Mouse (Mus musculus) monocyte, adult 2 months (primary cell): Measurements from ENCODE around the gene Nudt3.
"Not testable (repeated sequence)": the region's sequence is repeated elsewhere in the genome, so short reads cannot be mapped to it uniquely, and the experiment has no call there.

ENCODE experiments used
- DNase-seq, 2 experiments: peaks; one replicate each; pipeline ENCODE4 v3.0.0; 2022; ENCODE audit warnings: low spot score in 2 of 2, low read depth in 1 of 2

Nudt3 gene

DNA sequence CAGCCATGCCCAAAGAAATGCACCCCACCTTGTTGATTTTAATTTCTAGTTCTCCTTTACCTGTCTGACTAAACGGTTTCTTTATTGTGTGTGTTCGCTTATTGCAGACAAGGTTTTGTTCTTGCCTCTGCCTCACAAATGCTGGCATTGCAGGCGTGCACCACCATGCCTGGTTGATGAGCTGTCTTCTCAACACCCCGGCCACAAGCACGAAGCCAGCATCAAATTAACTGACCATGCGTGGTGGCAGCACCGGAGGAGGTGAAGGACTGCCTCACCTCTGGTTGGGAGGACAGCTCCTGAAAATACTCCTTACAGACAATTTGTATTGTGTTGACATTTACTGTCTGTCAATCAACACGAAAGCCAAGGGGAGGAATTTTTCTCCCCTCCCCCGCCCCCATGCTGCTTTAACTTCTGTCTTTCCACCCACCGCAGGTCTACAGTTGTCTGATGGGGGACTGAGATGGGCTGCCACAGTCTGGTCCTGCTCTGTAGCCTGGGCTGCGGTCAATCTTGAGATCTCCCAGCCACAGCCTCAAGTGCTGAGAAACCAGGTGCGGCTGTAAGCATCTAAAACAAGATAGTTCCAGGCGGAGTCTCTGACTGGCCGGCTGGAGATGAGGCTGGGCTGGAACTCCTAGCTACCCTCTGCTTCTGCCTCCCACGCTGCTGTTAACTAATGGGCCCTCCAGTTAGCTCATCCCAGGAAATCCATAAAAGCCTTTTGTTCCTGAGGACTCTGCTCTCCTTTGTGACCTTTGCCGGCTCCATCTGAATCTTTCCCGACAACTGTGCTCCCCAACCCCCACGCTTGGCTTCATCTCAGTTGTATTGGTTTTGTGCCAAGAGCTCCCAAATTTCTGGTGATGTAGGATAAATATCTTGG lies 13.1 kb upstream of the Nudt3 start, which contains the start of gene Rps10:
Rps10 (minus strand) TSS at position 538 of the 889 bp plus-strand sequence.
- no peak for DNase-seq

- DNase-seq, result not testable (repeated sequence)
These were observed 12.2 kb upstream of the Nudt3 start for GRCm38 (mm10) chr17:27635575-27635903.

GRCm38 (mm10) chr17:27634871-27635574 lies 11.7 kb upstream of the Nudt3 start, which contains the start of gene RPS10-NUDT3:
RPS10-NUDT3 (minus strand) TSS chr17:27635222.
- DNase-seq, result peak; percentile 41 to 75

DNA sequence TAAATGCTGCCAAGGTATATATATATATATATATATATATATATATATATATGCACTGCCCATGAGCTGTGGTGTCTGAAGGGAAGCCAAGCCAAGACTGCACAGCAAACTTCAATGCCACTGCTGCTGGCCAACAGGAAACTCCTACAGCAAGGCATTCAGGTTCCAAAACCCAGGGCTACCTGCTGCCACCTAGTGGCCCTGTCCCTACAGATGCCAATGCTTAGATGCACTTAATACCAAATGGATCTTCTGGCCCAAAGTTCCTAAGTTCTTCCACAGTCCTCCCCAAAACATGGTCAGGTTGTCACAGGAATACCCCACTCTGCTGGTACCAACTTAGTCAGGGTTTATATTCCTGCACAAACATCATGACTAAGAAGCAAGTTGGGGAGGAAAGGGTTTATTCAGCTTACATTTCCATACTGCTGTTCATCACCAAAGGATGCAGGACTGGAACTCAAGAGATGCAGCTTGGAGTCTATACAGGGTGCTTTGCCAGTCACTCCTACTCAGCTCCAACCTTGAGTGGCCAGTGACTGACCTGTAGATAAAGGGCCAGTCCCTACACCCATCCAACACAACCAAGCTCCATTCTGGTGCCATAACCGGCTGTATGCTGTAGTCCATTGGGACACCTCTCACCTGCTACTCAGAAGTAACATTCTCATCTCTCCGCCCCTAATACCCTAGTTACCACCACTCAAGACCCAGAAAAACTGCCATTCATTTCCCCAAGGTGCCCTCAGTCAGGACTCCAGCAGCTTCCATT lies 6.1 kb upstream of the Nudt3 start:
- DNase-seq, result peak in 1 of 2 experiments; percentile 51

DNA sequence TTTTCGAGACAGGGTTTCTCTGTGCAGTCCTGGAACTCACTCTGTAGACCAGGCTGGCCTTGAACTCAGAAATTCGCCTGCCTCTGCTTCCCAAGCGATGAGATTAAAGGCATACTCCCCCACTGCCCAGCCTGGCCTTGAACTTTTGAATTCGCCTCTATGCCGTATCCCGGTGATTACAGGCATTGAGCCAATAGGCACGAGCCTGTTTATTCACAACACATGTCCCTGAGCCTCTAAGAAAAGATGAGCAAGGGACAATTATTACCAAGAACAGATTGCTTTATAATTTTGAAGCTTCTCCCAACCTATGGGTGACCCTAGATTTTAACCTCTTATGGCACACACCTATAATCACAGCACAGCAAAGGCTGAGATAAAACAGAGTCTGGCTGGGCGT lies 5.1 kb upstream of the Nudt3 start:
- no peak for DNase-seq

DNA sequence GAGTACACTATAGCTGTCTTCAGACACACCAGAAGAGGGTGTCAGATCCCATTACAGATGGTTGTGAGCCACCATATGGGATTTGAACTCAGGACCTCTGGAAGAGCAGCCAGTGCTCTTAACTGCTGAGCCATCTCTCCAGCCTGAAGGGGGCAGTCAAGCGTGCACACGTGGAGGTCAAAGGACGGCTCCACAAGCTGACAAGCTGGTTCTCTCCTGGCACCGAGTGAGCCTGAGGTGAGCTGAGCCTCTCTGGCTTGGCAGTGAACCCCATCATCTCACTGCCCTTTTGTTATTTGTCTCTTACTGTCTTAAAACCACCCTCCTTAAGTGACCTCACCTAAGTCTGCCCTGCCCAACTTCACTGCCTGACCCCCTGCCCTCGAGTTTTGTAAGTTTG lies 4.2 kb upstream of the Nudt3 start:
- DNase-seq, result no peak

GRCm38 (mm10) chr17:27626681-27627080 lies 3.4 kb upstream of the Nudt3 start:
- DNase-seq, result no peak

DNA sequence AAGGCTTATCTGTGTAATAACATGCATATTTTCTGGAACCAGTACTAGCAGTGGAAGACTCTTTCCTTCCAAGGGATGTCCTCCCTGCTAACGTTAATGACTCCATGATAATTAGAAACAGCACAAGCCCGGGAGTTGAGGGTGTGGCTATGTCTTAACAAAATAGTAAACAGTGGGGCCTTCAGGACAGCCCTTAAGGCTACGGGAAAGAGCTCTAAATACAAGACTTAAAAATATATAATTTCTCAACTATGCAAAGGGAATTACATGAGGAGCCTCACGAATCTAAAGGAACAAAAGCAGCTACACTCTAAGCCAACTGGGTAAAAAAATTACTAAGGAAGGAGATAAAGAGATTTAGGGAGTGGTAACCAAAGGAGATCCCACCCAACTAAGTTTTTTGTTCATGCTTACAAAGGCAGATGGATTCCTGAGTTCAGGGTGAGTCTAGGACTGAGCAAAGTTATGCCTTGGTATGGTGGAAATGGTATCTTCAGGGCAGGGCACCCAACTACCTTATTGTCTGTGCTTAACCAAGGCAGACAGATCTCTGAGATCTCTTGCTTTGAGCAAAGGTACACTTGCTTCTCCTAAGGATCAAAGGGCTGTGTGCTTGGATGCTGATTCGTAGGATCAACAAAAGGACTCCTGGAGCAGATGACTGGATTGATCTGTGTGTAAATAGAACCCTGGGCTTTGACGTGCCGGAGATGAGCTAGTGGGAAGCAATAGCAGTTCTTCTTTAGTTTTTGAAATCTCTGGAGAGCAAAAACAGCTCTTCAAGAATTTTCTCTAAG lies 2.4 kb upstream of the Nudt3 start:
- DNase-seq, result no peak

DNA sequence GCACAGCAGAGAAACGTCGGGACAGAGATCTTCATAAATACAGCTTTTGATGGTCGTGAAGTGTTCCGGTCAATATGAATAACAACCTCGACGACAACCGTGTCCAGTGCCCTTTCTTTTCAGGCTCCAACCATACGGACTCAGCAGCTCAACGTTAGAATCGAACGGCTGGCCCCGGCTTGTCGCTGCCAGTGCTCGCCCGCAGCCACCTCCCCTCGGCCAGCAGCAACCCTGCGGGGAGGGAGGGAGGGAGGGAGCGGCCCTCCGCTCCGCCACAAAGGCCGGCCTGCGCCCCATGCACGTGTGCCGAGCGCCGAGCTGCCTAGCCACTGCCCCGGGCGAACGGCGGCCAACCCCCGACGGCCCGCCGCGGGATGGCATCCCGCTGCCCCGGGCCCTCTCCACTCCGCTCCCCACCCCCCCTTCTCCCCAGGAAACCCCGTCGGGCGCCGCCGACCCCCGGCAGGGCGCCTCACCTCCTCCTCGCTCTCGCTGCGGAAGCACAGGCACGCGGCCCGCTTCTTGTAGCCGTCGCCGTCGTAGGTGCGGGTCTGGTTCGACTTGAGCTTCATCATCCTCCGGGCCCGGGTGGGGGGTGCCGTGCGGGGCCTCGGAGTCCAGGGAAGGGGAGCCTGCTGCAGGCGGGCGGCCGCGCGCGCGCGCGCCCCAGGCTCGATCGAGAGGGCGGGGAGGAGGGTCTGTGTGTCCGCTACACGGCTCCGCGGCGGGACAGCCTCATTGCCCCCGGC lies 510 bp downstream of the Nudt3 start:
- peak in 1 of 2 experiments; percentile 25 for DNase-seq

DNA sequence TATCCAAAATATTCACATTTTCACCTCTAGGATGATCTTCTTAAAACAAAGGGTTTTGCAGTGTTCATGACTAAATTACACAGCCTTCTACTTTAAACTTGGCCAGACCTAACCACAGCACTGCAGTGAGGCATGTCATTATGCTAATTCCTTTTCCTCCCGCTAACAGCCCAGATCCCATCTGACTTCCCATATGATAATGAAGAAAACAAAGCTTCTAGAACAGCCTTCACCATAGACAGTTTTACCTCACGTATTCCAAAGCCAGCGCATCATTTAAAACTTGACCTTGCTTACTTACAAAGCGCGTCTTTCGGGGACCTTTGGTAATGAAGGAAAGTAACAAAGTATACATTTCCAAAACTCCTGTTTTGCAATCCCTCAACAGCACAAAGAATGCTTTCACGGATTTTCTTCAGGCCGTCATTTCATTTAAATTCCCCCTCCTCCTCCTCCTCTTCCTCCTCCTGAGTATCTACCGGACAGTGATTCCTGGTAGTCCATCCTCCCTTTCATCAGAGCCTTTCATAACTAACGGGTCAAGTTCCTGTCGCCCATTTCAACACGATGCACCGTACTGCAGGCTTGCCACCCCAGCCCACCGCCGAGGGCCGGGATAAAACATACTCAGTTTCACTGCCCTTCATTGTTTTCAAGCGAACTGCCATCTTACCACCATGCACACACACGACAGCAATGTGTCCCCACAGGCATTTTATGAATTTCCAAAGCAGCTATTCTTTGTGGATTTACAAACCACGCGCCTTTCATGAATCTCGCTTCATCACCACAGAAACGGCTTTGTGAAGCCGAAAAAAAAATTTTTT lies 1.4 kb downstream of the Nudt3 start:
- DNase-seq, result no peak

GRCm38 (mm10) chr17:27621161-27621560 lies 2.1 kb downstream of the Nudt3 start:
- DNase-seq, result no peak

- DNase-seq, result no peak
These were observed 7.9 kb downstream of the Nudt3 start for GRCm38 (mm10) chr17:27615388-27615787.

GRCm38 (mm10) chr17:27613016-27613415 lies 10.3 kb downstream of the Nudt3 start:
- DNase-seq, result no peak

DNA sequence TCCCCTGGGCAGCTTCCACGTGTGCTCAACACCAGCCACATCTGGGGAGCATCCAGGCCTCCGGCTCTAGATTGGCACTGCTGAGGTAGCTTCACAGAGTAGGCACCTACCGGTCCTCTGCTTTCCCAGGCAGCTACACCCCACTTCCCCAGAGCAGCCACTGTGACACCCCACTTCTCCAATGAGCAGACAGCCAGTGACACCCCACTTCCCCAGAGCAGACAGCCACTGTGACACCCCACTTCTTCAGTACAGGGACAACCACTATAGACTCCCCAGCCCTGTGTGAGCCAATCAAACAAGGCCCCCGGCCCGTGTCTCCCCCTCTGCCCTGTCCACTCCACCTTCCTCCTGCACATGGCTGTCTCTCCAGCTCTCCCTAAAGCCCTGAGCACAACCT lies 11.3 kb downstream of the Nudt3 start:
- no peak for DNase-seq

GRCm38 (mm10) chr17:27611519-27611884 lies 11.8 kb downstream of the Nudt3 start:
- DNase-seq, result no peak

- DNase-seq, result no peak
These were observed 12.4 kb downstream of the Nudt3 start for GRCm38 (mm10) chr17:27610679-27611518.

DNA sequence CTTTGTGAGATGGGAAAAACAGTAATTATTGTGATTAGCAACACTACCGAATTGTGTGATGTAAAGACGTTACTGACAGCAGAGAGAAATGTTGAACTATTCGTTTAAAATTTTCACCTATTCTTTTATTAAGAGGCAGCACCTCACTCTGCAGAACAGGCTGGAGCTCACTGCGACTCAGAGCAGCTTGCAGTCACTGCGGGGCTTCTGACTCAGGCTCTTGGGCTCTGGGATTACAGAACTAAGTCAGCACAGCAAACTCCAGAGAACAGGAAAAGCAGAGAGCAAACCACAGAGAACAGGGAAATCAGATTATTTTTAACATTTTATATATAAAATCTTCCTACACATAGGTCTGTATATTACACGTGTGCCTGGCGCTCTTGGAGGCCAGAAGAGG lies 13.7 kb downstream of the Nudt3 start:
- no peak for DNase-seq

GRCm38 (mm10) chr17:27603522-27604234 lies 19.6 kb downstream of the Nudt3 start:
- DNase-seq, result no peak
